Mouse (Mus musculus): ENCODE measurements around the gene Nptxr. TPM values are rescaled to one million over a fixed set of nuclear protein-coding genes. Genes with fewer than 3 reads are reported as not detected.
A peak's percentile ranks its signal among the peaks of the same experiment; 100 is the strongest.

Nptxr gene
- polyA plus RNA-seq, 1 experiment from 2014 or later = 2.1 TPM

- DNase-seq (ENCODE audit: low spot score, missing footprints) (peak; percentile 8), ATAC-seq (ENCODE audit: low FRiP score) (no peak)
- WGBS = 91% methylated on average over 8 of the region's 8 CpGs
- no peaks in the 10 kb centered on the region for H3K9me3 ChIP-seq (ENCODE audit: control insufficient read depth, low read length)
- H3K27me3 ChIP-seq (ENCODE audit: control insufficient read depth, insufficient read depth, low read length) = peaks cover 11% of the 10 kb centered on the region
- no peak overlapping the region for H3K27ac ChIP-seq (ENCODE audit: low read depth, low read length)
- no peak overlapping the region for H3K4me2 ChIP-seq
- no peaks in the 10 kb centered on the region for H3K4me1 ChIP-seq (ENCODE audit: control insufficient read depth, insufficient read depth, low read length)
- no peak overlapping the region for H3K4me3 ChIP-seq (ENCODE audit: low read depth, low read length)
- H3K36me3 ChIP-seq (ENCODE audit: control insufficient read depth, insufficient read depth, low read length) = no peaks in the 10 kb centered on the region
- no peak overlapping the region for H3K9ac ChIP-seq (ENCODE audit: low read length)
Measured at GRCm38 (mm10) chr15:79797680-79798079, 6.9 kb downstream of the Nptxr start.

- Histone ChIP-seq H3K27me3 (ENCODE audit: control insufficient read depth, insufficient read depth, low read length) (peaks cover 5% of the 10 kb centered on the region), H3K27ac (ENCODE audit: low read depth, low read length) (no peak overlapping the region), H3K9ac (ENCODE audit: low read length) (no peak overlapping the region), H3K9me3 (ENCODE audit: control insufficient read depth, low read length) (no peaks in the 10 kb centered on the region), H3K4me2 (no peak overlapping the region), H3K4me3 (ENCODE audit: low read depth, low read length) (no peak overlapping the region), H3K4me1 (ENCODE audit: control insufficient read depth, insufficient read depth, low read length) (no peaks in the 10 kb centered on the region; the same call in 1 of the 2 replicates), H3K36me3 (ENCODE audit: control insufficient read depth, insufficient read depth, low read length) (no peaks in the 10 kb centered on the region)
- DNase-seq (ENCODE audit: low spot score, missing footprints) = no peak
- 88% methylated on average over 7 of the region's 7 CpGs for whole genome bisulfite sequencing
- ATAC-seq (ENCODE audit: low FRiP score) = no peak
Measured at GRCm38 (mm10) chr15:79797096-79797495, 7.5 kb downstream of the Nptxr start.

GRCm38 (mm10) chr15:79796256-79796655 lies 8.3 kb downstream of the Nptxr start:
- Histone ChIP-seq H3K9ac (ENCODE audit: low read length) (no peak overlapping the region), H3K36me3 (ENCODE audit: control insufficient read depth, insufficient read depth, low read length) (no peaks in the 10 kb centered on the region), H3K27me3 (ENCODE audit: control insufficient read depth, insufficient read depth, low read length) (no peaks in the 10 kb centered on the region), H3K4me1 (ENCODE audit: control insufficient read depth, insufficient read depth, low read length) (no peaks in the 10 kb centered on the region; the same call in 1 of the 2 replicates), H3K4me2 (no peak overlapping the region), H3K4me3 (ENCODE audit: low read depth, low read length) (no peak overlapping the region), H3K27ac (ENCODE audit: low read depth, low read length) (no peak overlapping the region), H3K9me3 (ENCODE audit: control insufficient read depth, low read length) (no peaks in the 10 kb centered on the region)
- peak; percentile 60 for DNase-seq (ENCODE audit: low spot score, missing footprints)
- no peak for ATAC-seq (ENCODE audit: low FRiP score)
- 89% methylated on average over 12 of the region's 12 CpGs for WGBS

GRCm38 (mm10) chr15:79794173-79794572 lies 10.4 kb downstream of the Nptxr start:
- WGBS = 37% methylated on average over 20 of the region's 20 CpGs
- H3K4me2 ChIP-seq = no peak overlapping the region
- H3K27ac ChIP-seq (ENCODE audit: low read depth, low read length) = no peak overlapping the region
- no peaks in the 10 kb centered on the region; the same call in 1 of the 2 replicates for H3K27me3 ChIP-seq (ENCODE audit: control insufficient read depth, insufficient read depth, low read length)
- H3K9ac ChIP-seq (ENCODE audit: low read length) = no peak overlapping the region
- H3K4me3 ChIP-seq (ENCODE audit: low read depth, low read length) = no peak overlapping the region
- H3K36me3 ChIP-seq (ENCODE audit: control insufficient read depth, insufficient read depth, low read length) = no peaks in the 10 kb centered on the region
- H3K9me3 ChIP-seq (ENCODE audit: control insufficient read depth, low read length) = no peaks in the 10 kb centered on the region
- DNase-seq (ENCODE audit: low spot score, missing footprints) (no peak), ATAC-seq (ENCODE audit: low FRiP score) (no peak)
- H3K4me1 ChIP-seq (ENCODE audit: control insufficient read depth, insufficient read depth, low read length) = no peaks in the 10 kb centered on the region; the same call in 1 of the 2 replicates

GRCm38 (mm10) chr15:79793076-79793475 lies 11.5 kb downstream of the Nptxr start:
- Histone ChIP-seq H3K36me3 (ENCODE audit: control insufficient read depth, insufficient read depth, low read length) (no peaks in the 10 kb centered on the region), H3K9me3 (ENCODE audit: control insufficient read depth, low read length) (no peaks in the 10 kb centered on the region), H3K27ac (ENCODE audit: low read depth, low read length) (no peak overlapping the region), H3K4me3 (ENCODE audit: low read depth, low read length) (no peak overlapping the region), H3K4me1 (ENCODE audit: control insufficient read depth, insufficient read depth, low read length) (no peaks in the 10 kb centered on the region; the same call in 1 of the 2 replicates), H3K9ac (ENCODE audit: low read length) (no peak overlapping the region), H3K4me2 (no peak overlapping the region), H3K27me3 (ENCODE audit: control insufficient read depth, insufficient read depth, low read length) (no peaks in the 10 kb centered on the region; the same call in 1 of the 2 replicates)
- 91% methylated on average over 9 of the region's 9 CpGs for WGBS
- DNase-seq (ENCODE audit: low spot score, missing footprints) = peak; percentile 79
- no peak for ATAC-seq (ENCODE audit: low FRiP score)

- no peaks in the 10 kb centered on the region; the same call in 1 of the 2 replicates for H3K4me1 ChIP-seq (ENCODE audit: control insufficient read depth, insufficient read depth, low read length)
- no peaks in the 10 kb centered on the region; the same call in 1 of the 2 replicates for H3K27me3 ChIP-seq (ENCODE audit: control insufficient read depth, insufficient read depth, low read length)
- WGBS = 18% methylated on average over 19 of the region's 19 CpGs
- no peak overlapping the region for H3K27ac ChIP-seq (ENCODE audit: low read depth, low read length)
- ATAC-seq (ENCODE audit: low FRiP score) = peak; percentile 66
- H3K9ac ChIP-seq (ENCODE audit: low read length) = no peak overlapping the region
- H3K36me3 ChIP-seq (ENCODE audit: control insufficient read depth, insufficient read depth, low read length) = no peaks in the 10 kb centered on the region
- H3K9me3 ChIP-seq (ENCODE audit: control insufficient read depth, low read length) = no peaks in the 10 kb centered on the region
- peak; percentile 90 for DNase-seq (ENCODE audit: low spot score, missing footprints)
- H3K4me3 ChIP-seq (ENCODE audit: low read depth, low read length) = no peak overlapping the region
- H3K4me2 ChIP-seq = peak overlapping the region; percentile 22
Measured at GRCm38 (mm10) chr15:79792455-79792854, 12.1 kb downstream of the Nptxr start.

- Histone ChIP-seq H3K36me3 (ENCODE audit: control insufficient read depth, insufficient read depth, low read length) (no peaks in the 10 kb centered on the region), H3K9ac (ENCODE audit: low read length) (no peak overlapping the region), H3K4me2 (no peak overlapping the region), H3K9me3 (ENCODE audit: control insufficient read depth, low read length) (no peaks in the 10 kb centered on the region), H3K27me3 (ENCODE audit: control insufficient read depth, insufficient read depth, low read length) (no peaks in the 10 kb centered on the region; the same call in 1 of the 2 replicates), H3K4me1 (ENCODE audit: control insufficient read depth, insufficient read depth, low read length) (no peaks in the 10 kb centered on the region; the same call in 1 of the 2 replicates), H3K4me3 (ENCODE audit: low read depth, low read length) (no peak overlapping the region), H3K27ac (ENCODE audit: low read depth, low read length) (no peak overlapping the region)
- DNase-seq (ENCODE audit: low spot score, missing footprints) (peak; percentile 91), ATAC-seq (ENCODE audit: low FRiP score) (no peak)
- 3% methylated on average over 12 of the region's 12 CpGs for WGBS
Measured at GRCm38 (mm10) chr15:79791502-79791901, 13.1 kb downstream of the Nptxr start.

- 83% methylated on average over 6 of the region's 6 CpGs for WGBS
Measured at GRCm38 (mm10) chr15:79790905-79791304, 13.7 kb downstream of the Nptxr start.

GRCm38 (mm10) chr15:79790111-79790510 lies 14.5 kb downstream of the Nptxr start:
- Histone ChIP-seq H3K9me3 (ENCODE audit: control insufficient read depth, low read length) (no peaks in the 10 kb centered on the region), H3K4me1 (ENCODE audit: control insufficient read depth, insufficient read depth, low read length) (no peaks in the 10 kb centered on the region; the same call in 1 of the 2 replicates), H3K4me2 (no peak overlapping the region), H3K9ac (ENCODE audit: low read length) (no peak overlapping the region), H3K27ac (ENCODE audit: low read depth, low read length) (no peak overlapping the region), H3K27me3 (ENCODE audit: control insufficient read depth, insufficient read depth, low read length) (no peaks in the 10 kb centered on the region; the same call in 1 of the 2 replicates), H3K36me3 (ENCODE audit: control insufficient read depth, insufficient read depth, low read length) (no peaks in the 10 kb centered on the region), H3K4me3 (ENCODE audit: low read depth, low read length) (no peak overlapping the region)
- peak; percentile 10 for DNase-seq (ENCODE audit: low spot score, missing footprints)
- no peak for ATAC-seq (ENCODE audit: low FRiP score)
- 58% methylated on average over 8 of the region's 8 CpGs for WGBS

More at GRCm38 (mm10) chr15:79790905-79791304, 13.7 kb downstream of the Nptxr start:
- ATAC-seq (ENCODE audit: low FRiP score) (no peak), DNase-seq (ENCODE audit: low spot score, missing footprints) (peak; percentile 41)
- Histone ChIP-seq H3K27ac (ENCODE audit: low read depth, low read length) (no peak overlapping the region), H3K4me3 (ENCODE audit: low read depth, low read length) (no peak overlapping the region), H3K4me2 (no peak overlapping the region), H3K9ac (ENCODE audit: low read length) (no peak overlapping the region), H3K9me3 (ENCODE audit: control insufficient read depth, low read length) (no peaks in the 10 kb centered on the region), H3K27me3 (ENCODE audit: control insufficient read depth, insufficient read depth, low read length) (no peaks in the 10 kb centered on the region; the same call in 1 of the 2 replicates), H3K36me3 (ENCODE audit: control insufficient read depth, insufficient read depth, low read length) (no peaks in the 10 kb centered on the region), H3K4me1 (ENCODE audit: control insufficient read depth, insufficient read depth, low read length) (no peaks in the 10 kb centered on the region; the same call in 1 of the 2 replicates)

Data from midbrain, embryonic 11.5 days (tissue).